Mouse (Mus musculus) gastrocnemius, postnatal 14 days (tissue): ENCODE results near the gene Hdac8. TPM values are rescaled to one million over a fixed set of nuclear protein-coding genes. Genes with fewer than 3 reads are reported as not detected.

Experiments
- DNase-seq: peaks from one replicate; pipeline ENCODE4 v3.0.0; 2021; ENCODE audit warnings: mixed read lengths
- intact Hi-C: fragments of 180-260 bp; cut with DNase I; formaldehyde crosslinking; loops from one replicate; pipeline ENCODE4 v1.15.1; 2025; ENCODE audit warnings: low total_unique reads
- microRNA-seq, 2 experiments: library from miRNA; unstranded; fragments of <30 nt; microRNA quantifications; one replicate each; pipeline ENCODE4 v1.2.0; 2021
- total RNA-seq, 2 experiments: library from RNA; stranded (reverse); gene quantifications; 2 replicates each; pipeline ENCODE4 v1.2.3; 2021

Gene Hdac8
- total RNA-seq, 2 experiments from 2014 or later: 2.9 to 3.9 TPM

GRCm38 (mm10) chrX:102250891-102251170, 254.3 kb downstream of the Hdac8 start:
- intact Hi-C loops: no loop called here
- no peak for DNase-seq

GRCm38 (mm10) chrX:102250150-102250890, 254.8 kb downstream of the Hdac8 start:
- no peak for DNase-seq
- intact Hi-C loops: no loop called here

- intact Hi-C loops: no loop called here
- no peak for DNase-seq
Observed at GRCm38 (mm10) chrX:102244334-102244733, 260.8 kb downstream of the Hdac8 start.

Small RNAs within 50 kb of the gene (microRNA-seq; reads per million reads assigned to microRNA genes)
- 0 reads per million in 2 experiments for gene Gm26318

Other genes starting within 250 kb of the Hdac8 start
- 100 to 1,000 TPM; 172 to 226 TPM for gene Phka1, start 138.9 kb upstream of the Hdac8 start, total RNA-seq
- gene Gm3880, start 181.6 kb upstream of the Hdac8 start, total RNA-seq: not detected
- gene Gm9112, start 202.3 kb upstream of the Hdac8 start, total RNA-seq: not detected
- not detected for gene Dmrtc1b, start 202.5 kb upstream of the Hdac8 start, total RNA-seq